Mouse (Mus musculus) layer of hippocampus, adult 2 months (tissue): ENCODE measurements around the gene Hgd. TPM values are rescaled to one million over a fixed set of nuclear protein-coding genes. Genes with fewer than 3 reads are reported as not detected.
A peak's percentile ranks its signal among the peaks of the same experiment; 100 is the strongest.

Source experiments
- DNase-seq, 2 experiments: peaks; one replicate each; pipeline ENCODE4 v3.0.0; 2022; ENCODE audit warnings: low spot score in 2 of 2
- H3K27ac ChIP-seq: fragments of 200-600 bp; 2 replicates; pipeline ENCODE4 v1.8.1; 2022
- H3K4me3 ChIP-seq: fragments of 200-600 bp; 2 replicates; pipeline ENCODE4 v1.8.1; 2022; ENCODE audit warnings: mild to moderate bottlenecking
- CTCF ChIP-seq: fragments of 200-600 bp; conservative IDR thresholded peaks from 2 replicates; pipeline ENCODE4 v1.8.1; 2022; ENCODE audit warnings: antibody characterized with exemption, mild to moderate bottlenecking, moderate library complexity
- total RNA-seq, 2 experiments: library from RNA; stranded (reverse); gene quantifications; 2 replicates each; pipeline ENCODE4 v1.2.3; 2021

Gene Hgd
- total RNA-seq, 2 experiments from 2014 or later: not detected

DNA sequence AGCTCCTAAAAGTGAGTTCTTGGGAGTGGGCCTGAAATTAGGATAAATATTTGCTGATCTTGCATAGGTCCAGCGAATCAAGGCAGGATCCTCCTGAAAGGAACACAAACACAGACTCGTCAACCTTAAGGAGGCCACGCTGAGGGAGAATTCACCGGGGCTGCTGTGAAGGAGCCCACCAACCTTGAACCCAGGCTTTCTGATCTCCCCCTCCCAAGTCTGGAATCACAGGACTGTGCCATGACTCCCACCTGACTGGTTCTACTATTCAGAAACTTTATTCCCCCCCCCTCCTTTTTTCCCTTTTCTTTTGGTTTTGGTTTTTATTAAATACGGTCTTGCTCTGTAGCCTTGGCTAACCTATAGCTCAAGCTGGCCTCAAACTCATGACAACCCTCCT lies 69.1 kb downstream of the Hgd start:
- TF ChIP-seq CTCF: no peak
- H3K27ac ChIP-seq: no peak overlapping the region
- no peak overlapping the region for H3K4me3 ChIP-seq
- DNase-seq: no peak

DNA sequence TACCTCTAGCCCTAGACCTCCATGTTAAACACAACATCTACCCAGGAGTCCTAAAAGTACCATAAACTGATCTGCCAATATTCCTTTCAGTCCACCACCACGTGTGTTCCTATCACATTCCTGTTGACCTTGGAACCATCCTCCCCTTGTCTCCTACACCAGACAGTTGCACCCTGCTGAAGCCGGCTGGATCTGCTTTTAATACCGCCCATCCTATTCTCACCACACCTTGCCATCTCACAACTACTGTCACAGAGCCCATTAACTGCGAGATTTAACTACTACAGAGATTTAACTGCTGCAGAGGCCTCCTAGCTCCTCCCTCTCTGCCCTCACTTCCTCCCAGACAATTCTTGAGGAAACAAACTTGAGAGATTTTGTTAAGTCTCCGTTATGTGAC lies 71.5 kb downstream of the Hgd start:
- no peak overlapping the region for H3K4me3 ChIP-seq
- DNase-seq: no peak
- peak overlapping the region; percentile 28; the same call in 1 of the 2 replicates for H3K27ac ChIP-seq
- TF ChIP-seq CTCF: no peak

DNA sequence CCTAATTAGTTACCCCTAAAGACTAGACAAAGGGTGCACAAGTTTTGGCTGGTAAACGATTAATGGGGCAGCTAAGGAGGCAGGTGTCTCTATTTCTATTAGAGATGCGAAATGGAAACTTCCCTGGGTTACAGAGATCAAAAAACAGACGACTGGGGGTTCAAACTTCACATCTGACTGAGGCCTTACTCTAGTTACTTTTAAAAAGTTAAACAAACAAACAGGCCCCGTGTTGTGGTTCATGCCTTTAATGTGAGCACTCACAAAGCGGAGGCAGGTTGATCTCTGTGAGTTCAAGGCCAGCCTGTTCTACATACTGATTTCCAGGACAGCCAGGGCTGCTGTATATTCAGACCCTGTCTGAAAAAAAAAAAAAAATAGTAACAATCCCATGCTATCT lies 72.7 kb downstream of the Hgd start:
- no peak for DNase-seq
- peak overlapping the region; percentile 75 for H3K4me3 ChIP-seq
- no peak for TF ChIP-seq CTCF
- peak overlapping the region; percentile 99 for H3K27ac ChIP-seq

DNA sequence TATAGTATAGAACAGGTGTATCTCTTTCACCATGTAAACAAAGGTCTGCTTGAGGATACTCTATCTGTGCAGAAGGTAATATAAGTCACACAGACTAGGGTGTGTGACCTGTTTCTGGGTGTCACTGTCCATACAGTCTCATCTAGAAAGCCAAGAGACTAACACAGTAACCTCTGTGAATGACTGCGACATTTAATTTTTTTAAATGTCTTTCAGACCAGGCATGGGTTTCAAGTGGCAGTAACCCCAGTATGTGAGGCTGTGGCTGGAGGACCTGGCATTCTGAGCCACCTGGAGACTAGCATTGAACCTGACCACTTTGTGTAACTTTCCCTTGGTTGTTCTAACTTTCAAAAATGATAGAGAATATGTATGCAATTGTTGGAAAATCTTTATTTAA lies 73.1 kb downstream of the Hgd start:
- DNase-seq: no peak
- Histone ChIP-seq H3K27ac (peak overlapping the region; percentile 99), H3K4me3 (peak overlapping the region; percentile 75)
- no peak for TF ChIP-seq CTCF

DNA sequence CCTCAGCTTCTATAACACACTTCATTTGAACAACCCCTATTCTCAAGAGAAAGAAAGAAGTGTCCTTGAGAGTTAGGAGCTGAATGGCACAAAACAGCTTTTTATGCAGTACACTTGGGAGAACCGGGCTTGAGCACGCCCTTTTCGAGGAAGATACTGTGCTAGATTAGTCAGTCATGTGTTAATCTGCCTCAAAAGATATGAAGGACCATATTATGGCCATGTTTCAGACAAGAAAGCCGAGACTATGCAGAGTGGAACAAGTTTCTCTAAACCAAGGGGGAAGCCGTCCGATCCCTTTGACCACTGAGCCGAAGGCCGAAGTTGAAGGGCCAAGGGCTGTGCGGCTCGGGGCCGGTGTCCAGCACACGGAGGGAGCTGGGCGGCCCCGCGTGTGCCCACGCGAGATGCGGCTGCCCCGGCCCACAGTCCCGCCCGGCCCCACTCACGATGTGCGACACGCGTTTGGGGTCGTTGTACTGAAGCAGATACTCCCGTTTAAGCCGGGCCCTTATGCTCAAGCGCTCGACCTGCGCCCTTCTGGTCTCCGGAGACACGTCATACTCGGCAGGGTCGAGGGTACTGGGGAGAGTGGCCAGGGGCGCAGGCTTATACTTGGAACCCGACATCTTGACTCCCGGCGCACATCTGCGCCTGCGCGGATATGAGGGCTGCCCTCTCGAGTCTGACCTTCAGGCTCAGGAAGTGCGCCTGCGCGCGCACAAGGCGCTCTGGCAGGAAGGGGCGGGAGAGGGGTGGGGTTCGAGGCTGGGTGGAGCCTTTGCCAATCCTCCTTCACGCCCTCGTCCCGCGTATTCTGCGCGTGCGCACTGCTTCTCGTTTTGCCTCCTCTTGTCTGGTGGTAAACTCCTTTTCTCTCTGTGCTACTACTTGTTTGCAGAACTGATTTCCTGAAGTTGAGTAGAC lies 74.0 kb downstream of the Hgd start, which contains the start of gene Ndufb4:
TSS of gene Ndufb4 (minus strand) at position 723 of the 927 bp plus-strand sequence.
- H3K4me3 ChIP-seq: peak within 1 kb of the TSS; percentile 75
- TF ChIP-seq CTCF: no peak
- peak; percentile 96 for DNase-seq

DNA sequence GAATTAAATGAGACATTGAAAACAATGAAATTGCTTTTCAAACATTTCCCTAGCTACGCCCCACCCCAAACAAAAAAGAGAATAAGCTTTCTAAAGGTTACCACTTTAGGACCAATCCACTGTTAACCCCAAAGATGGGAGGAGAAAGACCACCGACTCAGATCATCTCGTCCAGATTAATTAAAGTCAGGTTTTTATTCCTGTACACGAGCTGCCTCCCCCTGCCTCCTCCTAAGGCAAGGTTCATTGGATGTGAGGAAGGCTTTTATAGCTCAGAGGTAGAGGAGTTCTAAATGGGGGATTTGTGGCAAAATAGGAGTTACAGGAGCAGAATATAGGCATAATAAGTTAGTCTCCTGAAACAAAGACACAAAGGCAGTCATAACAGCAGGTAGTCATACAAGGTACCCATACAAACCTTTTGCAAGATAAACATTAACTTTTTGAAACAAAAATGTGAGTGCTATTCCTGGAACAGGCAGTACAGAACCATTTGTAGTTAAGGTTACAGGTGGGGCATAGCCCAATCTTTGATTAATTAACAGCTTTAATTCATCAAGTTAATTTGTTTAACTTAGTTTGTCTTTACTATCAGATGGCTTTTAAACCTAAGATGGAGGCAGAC lies 75.0 kb downstream of the Hgd start:
- DNase-seq: no peak
- no peak for TF ChIP-seq CTCF
- peak overlapping the region; percentile 40 for H3K4me3 ChIP-seq
- H3K27ac ChIP-seq: peak overlapping the region; percentile 99

More for the DNA sequence above, 74.0 kb downstream of the Hgd start, which contains the start of gene Ndufb4:
- peak within 1 kb of the TSS; percentile 99 for H3K27ac ChIP-seq

DNA sequence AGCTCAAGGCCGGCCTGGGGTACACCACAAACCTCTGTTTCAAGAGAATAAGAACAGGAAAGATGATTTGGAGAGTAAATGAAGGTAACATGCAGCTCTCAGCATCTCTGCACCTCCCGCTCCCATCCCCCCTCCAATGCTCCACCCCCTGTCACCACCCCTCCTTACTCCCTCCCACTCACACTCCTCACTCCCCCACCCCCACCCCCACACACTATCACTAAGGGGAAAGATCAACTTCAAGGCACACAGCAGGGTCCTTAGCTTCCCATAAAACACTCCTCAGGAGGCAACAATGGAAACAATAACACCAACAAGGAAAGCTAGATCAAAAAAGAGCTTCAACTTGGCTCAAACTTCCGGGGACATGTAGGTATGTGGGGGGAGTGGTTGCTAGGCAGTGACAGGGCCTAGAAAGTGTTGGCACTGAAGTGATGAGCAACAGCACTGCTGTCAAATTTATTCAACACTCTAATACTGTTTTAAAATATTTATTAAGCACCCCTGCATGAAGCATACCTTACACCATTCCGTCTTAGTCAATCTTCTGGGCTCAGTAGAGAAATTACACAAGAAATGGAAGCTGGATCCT lies 75.9 kb downstream of the Hgd start:
- Histone ChIP-seq H3K4me3 (no peak overlapping the region), H3K27ac (peak overlapping the region; percentile 99)
- peak in 1 of 2 experiments; percentile 34 for DNase-seq
- TF ChIP-seq CTCF: no peak

DNA sequence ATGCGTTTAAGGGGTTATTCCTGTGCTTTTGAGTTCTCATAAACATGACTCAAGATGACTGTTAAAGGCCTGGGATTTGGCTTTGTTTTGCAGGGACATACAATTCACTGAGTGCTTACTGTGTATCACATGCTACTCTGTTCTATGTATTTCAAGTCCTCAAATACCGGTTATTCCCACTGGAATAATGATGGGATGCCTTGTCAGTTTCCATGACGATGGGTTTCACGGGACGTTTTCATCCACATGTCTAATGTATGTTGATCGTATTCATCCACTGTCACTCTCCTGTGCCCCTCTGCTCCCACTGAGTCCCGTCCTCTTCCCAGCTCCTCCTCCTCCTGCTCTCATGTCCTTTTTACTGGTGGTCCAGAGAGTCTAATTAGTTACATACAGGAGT lies 76.8 kb downstream of the Hgd start:
- no peak overlapping the region for H3K4me3 ChIP-seq
- no peak for TF ChIP-seq CTCF
- no peak for DNase-seq
- H3K27ac ChIP-seq: peak overlapping the region; percentile 69

DNA sequence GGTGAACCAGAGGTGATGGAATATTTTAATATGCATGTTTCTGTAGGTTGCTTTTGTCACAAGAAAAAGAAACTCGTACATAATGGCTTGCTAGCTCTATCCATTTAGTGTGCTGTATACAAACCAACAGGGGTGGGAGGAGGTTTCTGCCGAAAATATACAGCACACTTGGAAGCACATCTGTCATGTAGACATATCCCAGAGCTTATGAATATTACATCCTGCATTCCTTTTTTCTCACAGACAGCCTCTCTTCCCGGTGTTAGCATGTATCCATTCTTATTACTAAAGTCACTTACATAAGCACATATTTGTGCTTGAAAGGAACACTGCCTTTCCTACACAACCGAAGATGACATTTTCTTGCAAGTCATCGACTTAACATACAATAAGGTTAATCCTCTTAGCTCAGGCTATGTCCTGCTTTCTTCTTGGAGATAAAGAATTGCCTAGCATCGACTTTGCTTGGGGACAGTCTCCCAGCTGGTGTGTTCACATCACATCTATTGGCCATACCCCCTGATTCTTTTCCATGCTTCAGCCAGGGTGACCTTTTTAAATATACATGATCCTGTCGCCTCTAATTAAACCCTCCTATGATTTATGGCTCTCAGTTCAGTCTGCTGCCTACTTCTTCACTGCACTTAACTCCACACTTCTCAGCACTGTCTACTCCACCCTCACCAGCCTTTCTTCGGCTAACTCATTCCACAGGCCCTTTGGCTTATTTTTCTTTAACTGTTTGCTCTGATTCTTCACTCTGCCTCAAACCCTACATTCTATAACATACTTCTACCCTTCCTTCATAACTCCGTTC lies 83.9 kb downstream of the Hgd start:
- no peak for DNase-seq
- TF ChIP-seq CTCF: no peak
- Histone ChIP-seq H3K4me3 (no peak overlapping the region), H3K27ac (no peak overlapping the region)

DNA sequence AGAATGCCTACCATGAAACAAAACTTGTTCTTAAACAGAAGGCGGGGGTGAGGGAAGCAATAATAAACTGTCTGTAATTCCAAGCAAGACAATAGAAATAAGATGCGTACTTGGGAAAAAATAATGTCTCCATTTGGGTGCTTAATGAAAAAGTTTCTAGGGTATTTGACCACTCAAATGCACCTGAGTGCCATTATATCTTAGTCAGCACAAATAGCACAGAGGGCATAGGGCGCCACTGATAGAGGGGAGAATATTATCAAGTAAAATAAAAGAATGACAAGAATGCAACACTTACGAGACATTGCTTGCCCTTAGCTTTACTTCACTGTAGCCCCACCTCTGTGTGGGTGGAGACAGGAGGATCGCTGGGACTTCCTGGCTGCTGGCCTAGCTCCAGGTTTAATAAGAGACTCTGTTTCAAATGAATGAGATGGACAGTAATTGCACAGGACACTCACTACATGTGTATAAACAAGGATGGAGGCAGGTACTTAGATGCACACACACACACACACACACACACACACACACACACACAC lies 85.5 kb downstream of the Hgd start:
- no peak overlapping the region for H3K4me3 ChIP-seq
- no peak for DNase-seq
- H3K27ac ChIP-seq: no peak overlapping the region
- TF ChIP-seq CTCF: no peak

DNA sequence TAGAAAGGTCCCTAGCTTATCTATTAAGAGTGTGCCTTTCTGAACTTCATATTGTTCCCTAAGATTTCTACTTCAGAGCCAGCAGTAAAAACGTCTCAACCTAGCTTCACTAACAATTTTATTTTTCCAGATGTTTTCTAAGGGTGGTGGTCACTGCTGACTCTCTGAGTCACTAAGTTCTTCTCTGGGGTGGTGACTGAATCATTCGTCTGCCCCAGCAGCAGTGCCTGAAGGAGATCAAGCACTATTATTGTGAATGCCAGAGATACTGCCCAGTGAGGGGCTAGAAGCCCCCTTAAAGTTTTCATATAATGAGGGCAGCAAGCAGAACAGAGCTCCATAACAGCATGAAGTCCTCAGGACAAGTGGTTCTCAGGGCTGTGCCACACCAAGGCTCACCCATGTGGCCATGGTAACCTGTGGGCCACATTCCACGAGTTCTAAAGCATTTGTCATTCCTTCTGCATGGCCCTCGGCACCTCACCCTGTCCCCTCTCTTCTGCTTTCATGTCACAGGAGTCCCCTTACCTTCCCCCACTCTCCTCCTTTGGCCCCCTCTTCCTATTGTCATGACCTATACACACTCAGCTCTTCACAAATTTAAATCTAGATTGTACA lies 90.8 kb downstream of the Hgd start:
- no peak for TF ChIP-seq CTCF
- no peak overlapping the region for H3K27ac ChIP-seq
- no peak overlapping the region for H3K4me3 ChIP-seq
- no peak for DNase-seq

DNA sequence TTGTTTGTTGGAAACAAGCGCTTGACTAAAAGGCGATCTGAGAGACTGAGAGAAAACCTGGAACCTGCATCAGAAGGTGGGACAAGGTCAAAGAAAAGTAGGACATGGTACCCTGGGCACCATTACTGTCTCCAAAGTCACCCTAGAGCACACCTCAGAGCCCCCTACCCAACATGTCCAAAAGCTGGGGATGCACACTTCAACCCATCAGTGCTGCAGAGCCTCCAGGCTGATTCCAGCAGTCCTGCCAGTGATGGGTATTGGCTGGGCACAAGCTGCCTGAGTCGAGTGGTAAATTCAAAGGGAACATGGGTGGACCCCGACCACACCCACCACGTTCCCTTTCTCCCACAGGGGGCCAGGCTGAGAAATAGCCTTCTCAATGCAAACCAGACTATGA lies 95.4 kb downstream of the Hgd start:
- Histone ChIP-seq H3K27ac (peak overlapping the region; percentile 90), H3K4me3 (no peak overlapping the region)
- no peak for TF ChIP-seq CTCF
- DNase-seq: no peak
